Mouse (Mus musculus): ENCODE measurements around the gene Grk5. TPM values are rescaled to one million over a fixed set of nuclear protein-coding genes. Genes with fewer than 3 reads are reported as not detected.

Grk5 gene
- polyA plus RNA-seq, 1 experiment from 2014 or later, result 2.0 TPM

GRCm38 (mm10) chr19:60981391-60981790 lies 91.8 kb downstream of the Grk5 start:
- Histone ChIP-seq H3K27me3 (replicated peaks; ENCODE audit: control insufficient read depth, insufficient read depth, low read length) (no peaks in the 10 kb centered on the region), H3K9ac (ENCODE audit: low read length) (no peak overlapping the region), H3K4me3 (ENCODE audit: low read depth, low read length) (no peak overlapping the region), H3K9me3 (replicated peaks; ENCODE audit: control insufficient read depth, low read length) (no peaks in the 10 kb centered on the region), H3K4me2 (ENCODE audit: low read length) (no peak overlapping the region), H3K27ac (ENCODE audit: low read depth, low read length) (no peak overlapping the region), H3K4me1 (ENCODE audit: control insufficient read depth, insufficient read depth, low read length) (no peaks in the 10 kb centered on the region), H3K36me3 (ENCODE audit: control insufficient read depth, insufficient read depth, low read length) (no peaks in the 10 kb centered on the region)
- 91% methylated on average over 5 of the region's 5 CpGs for WGBS
- ATAC-seq, result no peak
- DNase-seq (ENCODE audit: low spot score), result no peak

GRCm38 (mm10) chr19:60981894-60982293 lies 92.3 kb downstream of the Grk5 start:
- H3K9me3 ChIP-seq (replicated peaks; ENCODE audit: control insufficient read depth, low read length), result no peaks in the 10 kb centered on the region
- H3K4me3 ChIP-seq (ENCODE audit: low read depth, low read length), result no peak overlapping the region
- WGBS, result 83% methylated on average over 2 of the region's 2 CpGs

GRCm38 (mm10) chr19:60989766-60990165 lies 100.2 kb downstream of the Grk5 start:
- H3K27me3 ChIP-seq (replicated peaks; ENCODE audit: control insufficient read depth, insufficient read depth, low read length), result no peaks in the 10 kb centered on the region
- 91% methylated on average over 5 of the region's 5 CpGs for WGBS
- H3K9ac ChIP-seq (ENCODE audit: low read length), result no peak overlapping the region
- H3K27ac ChIP-seq (ENCODE audit: low read depth, low read length), result no peak overlapping the region
- ATAC-seq (no peak), DNase-seq (ENCODE audit: low spot score) (no peak)
- no peak overlapping the region for H3K4me2 ChIP-seq (ENCODE audit: low read length)
- no peaks in the 10 kb centered on the region for H3K9me3 ChIP-seq (replicated peaks; ENCODE audit: control insufficient read depth, low read length)
- H3K4me3 ChIP-seq (ENCODE audit: low read depth, low read length), result no peak overlapping the region
- no peaks in the 10 kb centered on the region for H3K4me1 ChIP-seq (ENCODE audit: control insufficient read depth, insufficient read depth, low read length)
- no peaks in the 10 kb centered on the region for H3K36me3 ChIP-seq (ENCODE audit: control insufficient read depth, insufficient read depth, low read length)

More at GRCm38 (mm10) chr19:60981894-60982293, 92.3 kb downstream of the Grk5 start:
- no peak for ATAC-seq
- H3K4me1 ChIP-seq (ENCODE audit: control insufficient read depth, insufficient read depth, low read length), result no peaks in the 10 kb centered on the region
- no peaks in the 10 kb centered on the region for H3K27me3 ChIP-seq (replicated peaks; ENCODE audit: control insufficient read depth, insufficient read depth, low read length)
- no peak overlapping the region for H3K27ac ChIP-seq (ENCODE audit: low read depth, low read length)
- DNase-seq (ENCODE audit: low spot score), result no peak
- H3K9ac ChIP-seq (ENCODE audit: low read length), result no peak overlapping the region
- no peak overlapping the region for H3K4me2 ChIP-seq (ENCODE audit: low read length)
- no peaks in the 10 kb centered on the region for H3K36me3 ChIP-seq (ENCODE audit: control insufficient read depth, insufficient read depth, low read length)

- no peaks in the 10 kb centered on the region for H3K27me3 ChIP-seq (replicated peaks; ENCODE audit: control insufficient read depth, insufficient read depth, low read length)
- no peak overlapping the region for H3K9ac ChIP-seq (ENCODE audit: low read length)
- ATAC-seq (no peak), DNase-seq (ENCODE audit: low spot score) (no peak)
- H3K4me2 ChIP-seq (ENCODE audit: low read length), result no peak overlapping the region
- H3K4me1 ChIP-seq (ENCODE audit: control insufficient read depth, insufficient read depth, low read length), result no peaks in the 10 kb centered on the region
- H3K27ac ChIP-seq (ENCODE audit: low read depth, low read length), result no peak overlapping the region
- no peaks in the 10 kb centered on the region for H3K9me3 ChIP-seq (replicated peaks; ENCODE audit: control insufficient read depth, low read length)
- WGBS, result 79% methylated on average over 3 of the region's 3 CpGs
- no peak overlapping the region for H3K4me3 ChIP-seq (ENCODE audit: low read depth, low read length)
- no peaks in the 10 kb centered on the region for H3K36me3 ChIP-seq (ENCODE audit: control insufficient read depth, insufficient read depth, low read length)
These were observed 104.7 kb downstream of the Grk5 start for GRCm38 (mm10) chr19:60994214-60994613.

- Histone ChIP-seq H3K4me2 (ENCODE audit: low read length) (no peak overlapping the region), H3K4me3 (ENCODE audit: low read depth, low read length) (no peak overlapping the region), H3K36me3 (ENCODE audit: control insufficient read depth, insufficient read depth, low read length) (no peaks in the 10 kb centered on the region), H3K4me1 (ENCODE audit: control insufficient read depth, insufficient read depth, low read length) (no peaks in the 10 kb centered on the region), H3K9ac (ENCODE audit: low read length) (no peak overlapping the region), H3K9me3 (replicated peaks; ENCODE audit: control insufficient read depth, low read length) (no peaks in the 10 kb centered on the region), H3K27ac (ENCODE audit: low read depth, low read length) (no peak overlapping the region), H3K27me3 (replicated peaks; ENCODE audit: control insufficient read depth, insufficient read depth, low read length) (no peaks in the 10 kb centered on the region)
- DNase-seq (ENCODE audit: low spot score), result no peak
- WGBS, result 82% methylated on average over 2 of the region's 2 CpGs
- ATAC-seq, result no peak
These were observed 105.3 kb downstream of the Grk5 start for GRCm38 (mm10) chr19:60994845-60995244.

- Histone ChIP-seq H3K4me2 (ENCODE audit: low read length) (no peak overlapping the region), H3K27ac (ENCODE audit: low read depth, low read length) (no peak overlapping the region), H3K4me1 (ENCODE audit: control insufficient read depth, insufficient read depth, low read length) (no peaks in the 10 kb centered on the region), H3K4me3 (ENCODE audit: low read depth, low read length) (no peak overlapping the region), H3K9me3 (replicated peaks; ENCODE audit: control insufficient read depth, low read length) (no peaks in the 10 kb centered on the region), H3K27me3 (replicated peaks; ENCODE audit: control insufficient read depth, insufficient read depth, low read length) (no peaks in the 10 kb centered on the region), H3K9ac (ENCODE audit: low read length) (no peak overlapping the region), H3K36me3 (ENCODE audit: control insufficient read depth, insufficient read depth, low read length) (no peaks in the 10 kb centered on the region)
- 90% methylated on average over 4 of the region's 4 CpGs for WGBS
- ATAC-seq (no peak), DNase-seq (ENCODE audit: low spot score) (no peak)
These were observed 108.2 kb downstream of the Grk5 start for GRCm38 (mm10) chr19:60997784-60998183.

- Histone ChIP-seq H3K27ac (ENCODE audit: low read depth, low read length) (no peak overlapping the region), H3K9me3 (replicated peaks; ENCODE audit: control insufficient read depth, low read length) (no peaks in the 10 kb centered on the region), H3K36me3 (ENCODE audit: control insufficient read depth, insufficient read depth, low read length) (no peaks in the 10 kb centered on the region), H3K4me3 (ENCODE audit: low read depth, low read length) (no peak overlapping the region), H3K4me1 (ENCODE audit: control insufficient read depth, insufficient read depth, low read length) (no peaks in the 10 kb centered on the region), H3K4me2 (ENCODE audit: low read length) (no peak overlapping the region), H3K9ac (ENCODE audit: low read length) (no peak overlapping the region), H3K27me3 (replicated peaks; ENCODE audit: control insufficient read depth, insufficient read depth, low read length) (no peaks in the 10 kb centered on the region)
- no peak for ATAC-seq
- DNase-seq (ENCODE audit: low spot score), result no peak
- 61% methylated on average over 2 of the region's 2 CpGs for WGBS
These were observed 110.1 kb downstream of the Grk5 start for GRCm38 (mm10) chr19:60999652-61000051.

- H3K4me2 ChIP-seq (ENCODE audit: low read length), result no peak overlapping the region
- no peak for DNase-seq (ENCODE audit: low spot score)
- H3K27ac ChIP-seq (ENCODE audit: low read depth, low read length), result no peak overlapping the region
- 95% methylated on average over 2 of the region's 2 CpGs for WGBS
- H3K4me1 ChIP-seq (ENCODE audit: control insufficient read depth, insufficient read depth, low read length), result no peaks in the 10 kb centered on the region
- no peak overlapping the region for H3K4me3 ChIP-seq (ENCODE audit: low read depth, low read length)
- no peak overlapping the region for H3K9ac ChIP-seq (ENCODE audit: low read length)
- H3K27me3 ChIP-seq (replicated peaks; ENCODE audit: control insufficient read depth, insufficient read depth, low read length), result no peaks in the 10 kb centered on the region
- no peaks in the 10 kb centered on the region for H3K36me3 ChIP-seq (ENCODE audit: control insufficient read depth, insufficient read depth, low read length)
- ATAC-seq, result no peak
- no peaks in the 10 kb centered on the region for H3K9me3 ChIP-seq (replicated peaks; ENCODE audit: control insufficient read depth, low read length)
These were observed 111.4 kb downstream of the Grk5 start for GRCm38 (mm10) chr19:61000958-61001357.

GRCm38 (mm10) chr19:61009266-61009665 lies 119.7 kb downstream of the Grk5 start:
- ATAC-seq (no peak), DNase-seq (ENCODE audit: low spot score) (no peak)
- H3K9ac ChIP-seq (ENCODE audit: low read length), result no peak overlapping the region
- 89% methylated on average over 2 of the region's 2 CpGs for WGBS
- H3K36me3 ChIP-seq (ENCODE audit: control insufficient read depth, insufficient read depth, low read length), result no peaks in the 10 kb centered on the region
- no peaks in the 10 kb centered on the region for H3K27me3 ChIP-seq (replicated peaks; ENCODE audit: control insufficient read depth, insufficient read depth, low read length)
- no peaks in the 10 kb centered on the region for H3K9me3 ChIP-seq (replicated peaks; ENCODE audit: control insufficient read depth, low read length)
- H3K4me1 ChIP-seq (ENCODE audit: control insufficient read depth, insufficient read depth, low read length), result no peaks in the 10 kb centered on the region
- no peak overlapping the region for H3K4me3 ChIP-seq (ENCODE audit: low read depth, low read length)
- no peak overlapping the region for H3K4me2 ChIP-seq (ENCODE audit: low read length)
- no peak overlapping the region for H3K27ac ChIP-seq (ENCODE audit: low read depth, low read length)
